Mouse (Mus musculus) gastrocnemius, adult 18-20 months (tissue): ENCODE data around the gene Lamc1. TPM values are rescaled to one million over a fixed set of nuclear protein-coding genes. Genes with fewer than 3 reads are reported as not detected.

Experiments used
- DNase-seq: peaks from one replicate; pipeline ENCODE4 v3.0.0; 2021; ENCODE audit warnings: low spot score
- total RNA-seq, 2 experiments: library from RNA; stranded (reverse); gene quantifications; 2 replicates each; pipeline ENCODE4 v1.2.3; 2021

Gene Lamc1
- total RNA-seq, 2 experiments from 2014 or later, result 44.8 to 52.1 TPM

DNA sequence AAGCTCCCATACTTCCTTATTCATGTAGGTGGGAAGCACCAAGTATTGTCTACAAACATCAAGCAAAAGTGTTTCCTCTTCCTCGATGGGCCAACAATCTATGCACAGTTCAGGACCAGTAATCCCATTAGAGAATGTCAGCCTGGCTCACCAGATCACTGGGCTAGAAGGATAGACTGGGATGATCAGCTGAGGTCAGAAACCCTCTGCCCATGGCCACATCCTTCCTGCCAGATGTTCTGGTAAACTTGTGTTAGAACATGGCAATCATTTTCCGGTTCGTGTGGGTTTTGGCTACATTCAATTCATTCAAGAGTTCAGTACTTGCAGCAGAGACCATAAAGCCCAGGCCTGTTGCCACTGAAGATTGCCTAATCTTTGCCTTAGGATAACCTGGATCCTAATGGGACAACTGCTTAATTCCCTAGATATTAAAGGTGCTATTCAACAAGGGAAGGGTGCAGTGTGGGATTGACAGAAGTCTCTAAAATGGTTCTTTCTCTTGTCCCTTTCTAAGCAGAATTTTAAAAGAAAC lies 135.2 kb downstream of the Lamc1 start:
- no peak for DNase-seq

DNA sequence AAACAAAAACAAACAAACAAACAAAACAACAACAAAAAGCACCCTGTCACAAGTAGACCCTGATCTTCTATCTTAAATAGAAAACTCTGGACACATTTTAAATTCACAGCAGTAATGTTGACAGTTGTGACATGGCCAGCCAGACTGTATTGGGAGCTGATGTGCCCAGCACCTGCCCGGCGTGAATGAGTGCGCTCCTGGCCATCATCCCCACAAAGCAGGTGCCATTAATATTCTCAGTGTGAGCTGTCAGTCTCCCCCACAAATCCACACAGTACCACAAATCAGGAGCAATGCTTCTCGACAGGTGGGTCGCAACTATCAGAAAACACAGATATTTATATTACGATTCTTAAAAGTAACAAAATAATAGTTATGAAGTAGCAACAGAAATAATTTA lies 139.6 kb downstream of the Lamc1 start:
- DNase-seq, result no peak

DNA sequence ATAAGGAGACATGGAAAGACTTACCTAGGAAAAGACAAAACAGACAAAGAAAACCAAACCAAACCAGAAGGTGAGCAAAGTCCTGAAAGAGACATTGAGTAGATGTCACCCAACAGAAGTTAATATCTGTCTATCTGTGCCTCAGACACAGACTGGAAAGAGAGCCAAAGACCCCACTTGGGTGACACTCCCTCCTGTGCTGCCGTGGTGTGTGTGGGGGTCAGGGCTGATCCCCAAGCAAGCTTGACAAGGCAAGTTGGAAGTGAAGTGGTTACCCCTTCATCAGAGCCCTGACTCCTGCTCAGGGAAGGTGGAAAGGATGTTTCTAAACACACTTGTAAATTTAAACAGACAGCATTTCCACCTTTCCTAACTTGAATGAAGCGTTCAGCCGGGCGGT lies 140.2 kb downstream of the Lamc1 start:
- no peak for DNase-seq

DNA sequence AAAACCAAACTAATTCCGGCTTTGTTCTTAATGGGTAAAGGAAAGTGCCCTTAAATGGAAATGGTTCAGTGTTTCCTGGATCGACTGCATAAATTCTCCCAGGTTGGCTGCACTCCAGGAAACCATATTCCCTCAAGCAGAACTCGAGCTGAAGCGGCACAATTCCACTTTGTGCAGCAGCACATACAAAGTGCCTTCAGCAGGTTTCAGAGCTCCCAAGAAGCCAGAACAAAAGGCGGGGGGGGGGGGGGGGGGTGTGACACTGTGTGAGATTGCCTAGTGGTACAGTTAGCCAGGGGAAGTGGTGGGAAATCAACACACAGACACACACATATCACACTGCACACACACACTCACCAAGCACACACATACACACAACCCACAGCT lies 140.7 kb downstream of the Lamc1 start:
- peak; percentile 52 for DNase-seq

DNA sequence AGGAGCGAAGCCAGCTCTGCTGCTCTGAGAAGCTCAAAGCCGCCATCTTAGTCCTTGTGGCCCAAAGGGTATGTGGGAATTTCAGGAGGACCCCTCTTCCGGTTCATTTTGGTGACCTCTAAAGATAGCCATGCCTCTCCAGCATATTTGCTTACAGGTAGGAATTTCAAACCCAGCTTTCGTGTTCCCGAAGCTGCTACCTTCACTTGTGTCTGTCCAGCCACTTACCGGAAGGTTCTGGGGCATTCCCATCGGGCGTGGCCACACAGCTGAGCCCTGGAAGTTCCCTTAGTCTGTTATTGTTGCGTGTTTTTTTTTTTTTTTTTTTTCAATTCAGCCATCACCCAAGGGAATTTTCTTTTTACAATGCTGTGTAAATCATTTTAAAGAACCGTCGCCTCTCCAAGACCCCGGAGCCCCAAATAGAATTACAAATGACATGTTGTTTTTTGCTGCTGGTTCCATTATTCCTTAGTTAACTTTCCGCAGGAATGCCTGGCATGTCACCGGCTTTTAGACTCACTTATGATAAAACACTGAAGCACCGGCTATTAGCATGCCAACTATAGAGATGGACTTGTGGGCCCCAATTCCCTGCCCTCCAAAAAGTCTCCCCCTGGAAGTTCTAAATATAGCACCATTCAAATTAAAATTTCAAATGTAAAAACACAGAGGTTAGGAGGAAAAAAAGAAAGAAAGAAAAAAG lies 141.2 kb downstream of the Lamc1 start:
- no peak for DNase-seq

DNA sequence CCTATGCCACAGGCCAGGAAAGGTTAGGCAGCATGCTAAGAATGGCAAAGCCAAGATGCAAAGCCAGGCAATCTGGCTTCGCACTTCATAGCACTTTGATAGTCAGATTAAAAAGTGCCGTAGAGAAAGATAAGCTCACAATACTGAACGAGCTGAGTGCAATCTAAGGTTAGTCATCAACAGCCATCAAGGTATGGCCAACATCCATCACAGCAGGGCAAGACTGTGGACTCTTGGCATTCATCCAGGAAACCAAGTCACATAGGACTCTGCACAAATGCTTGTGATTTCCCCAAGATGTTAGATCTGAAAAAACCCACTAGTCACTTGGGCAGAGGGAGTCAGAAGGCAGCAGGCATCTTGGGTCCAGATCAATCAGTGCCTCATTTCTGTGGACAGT lies 144.5 kb downstream of the Lamc1 start:
- DNase-seq, result no peak

DNA sequence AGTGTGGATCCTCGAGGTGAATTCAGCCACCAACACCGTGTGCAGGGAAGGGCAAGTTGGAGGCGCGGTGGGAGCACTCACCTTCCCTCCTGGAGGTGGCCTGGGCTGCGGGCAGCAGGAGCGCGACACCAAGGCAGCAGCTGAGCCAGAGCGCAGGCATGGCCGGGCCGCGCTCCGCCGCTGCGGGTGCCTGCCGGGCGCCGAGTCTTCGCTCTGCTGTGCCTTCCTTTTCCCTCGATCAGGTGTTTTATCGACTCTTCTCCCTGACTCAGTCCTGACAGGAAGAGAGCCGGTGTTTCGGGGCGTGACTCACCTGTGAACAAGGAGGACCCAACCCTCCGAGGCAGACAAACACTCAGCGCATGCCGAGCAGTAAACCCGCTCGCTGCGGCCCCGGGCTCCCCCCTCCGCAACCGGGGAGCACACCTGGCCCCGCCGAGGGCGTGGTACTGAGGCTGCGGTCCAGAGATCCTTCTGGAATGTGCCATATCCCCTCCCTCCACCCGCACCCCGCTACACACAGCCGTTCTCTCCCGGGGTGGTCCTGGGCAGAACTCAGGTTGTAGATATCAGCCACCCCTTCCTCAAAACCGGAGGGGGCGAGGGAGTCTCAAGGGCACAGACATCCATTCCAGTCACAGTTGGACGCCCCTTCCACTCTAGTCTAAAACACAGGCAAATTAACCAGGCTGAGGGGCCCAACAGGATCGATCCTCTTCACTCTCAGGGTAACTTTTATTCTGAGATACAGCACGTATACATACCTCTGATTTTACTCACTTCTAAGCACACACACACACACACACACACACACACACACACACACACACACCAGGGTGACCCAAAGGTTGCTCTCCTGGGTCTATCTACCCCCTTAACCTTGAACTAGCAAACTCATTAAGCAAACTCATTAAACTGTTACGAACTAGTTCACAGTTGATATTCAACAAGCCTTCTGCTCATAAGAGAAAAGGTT lies 146.5 kb downstream of the Lamc1 start, which contains the start of gene Lamc2:
Gene Lamc2, minus strand, starts transcription at position 620 of the 976 bp plus-strand sequence.
- DNase-seq, result no peak

DNA sequence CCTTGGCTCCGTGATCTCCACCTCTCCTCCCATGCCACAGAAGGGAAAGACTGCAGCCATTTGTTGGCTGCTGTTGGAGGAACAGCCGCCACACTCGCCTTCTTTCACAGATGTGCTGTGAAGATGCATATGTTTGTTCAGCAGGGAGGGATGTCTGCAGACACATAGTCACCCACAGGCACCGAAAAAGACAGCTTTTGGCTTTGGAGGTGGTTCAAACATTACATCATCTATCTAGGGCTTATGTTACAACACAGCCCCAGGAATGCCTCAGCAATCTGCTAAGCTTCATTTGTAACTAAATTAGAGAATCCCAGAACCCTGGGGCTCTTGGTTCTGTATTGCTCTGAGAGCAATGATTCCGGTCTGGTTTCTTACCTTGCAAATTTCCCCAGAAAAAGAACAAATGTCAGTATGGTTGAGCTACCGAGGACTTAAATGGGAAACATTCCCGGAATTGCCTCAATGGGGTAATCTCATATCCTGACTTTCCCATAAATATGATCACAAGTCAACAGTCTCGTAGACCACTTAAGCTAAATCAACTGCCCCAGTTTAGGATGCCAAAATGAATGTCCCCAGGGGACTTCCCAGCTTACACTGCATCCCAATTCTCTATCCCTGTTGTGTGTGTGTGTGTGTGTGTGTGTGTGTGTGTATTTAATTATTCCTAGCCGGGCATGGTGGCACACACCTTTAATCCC lies 151.8 kb downstream of the Lamc1 start:
- peak; percentile 48 for DNase-seq

DNA sequence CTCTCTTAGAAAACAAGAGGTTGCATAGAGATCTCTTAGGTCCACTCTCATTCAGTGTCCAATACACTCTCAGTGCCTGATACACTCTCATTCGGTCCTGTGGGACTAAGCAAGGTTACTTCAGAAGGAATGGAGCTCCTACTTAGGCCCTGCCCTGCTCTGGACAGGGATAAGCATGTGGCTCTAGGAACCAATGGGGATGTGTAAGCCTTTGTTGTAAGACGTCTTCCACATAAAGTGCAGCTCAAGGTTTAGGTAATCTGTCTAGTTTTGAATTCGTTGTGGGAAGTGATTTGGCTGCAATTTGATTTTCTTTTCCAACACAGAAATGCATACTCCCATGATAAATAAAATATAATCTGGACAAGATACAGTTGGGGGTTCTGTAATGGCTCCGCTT lies 152.4 kb downstream of the Lamc1 start:
- no peak for DNase-seq

DNA sequence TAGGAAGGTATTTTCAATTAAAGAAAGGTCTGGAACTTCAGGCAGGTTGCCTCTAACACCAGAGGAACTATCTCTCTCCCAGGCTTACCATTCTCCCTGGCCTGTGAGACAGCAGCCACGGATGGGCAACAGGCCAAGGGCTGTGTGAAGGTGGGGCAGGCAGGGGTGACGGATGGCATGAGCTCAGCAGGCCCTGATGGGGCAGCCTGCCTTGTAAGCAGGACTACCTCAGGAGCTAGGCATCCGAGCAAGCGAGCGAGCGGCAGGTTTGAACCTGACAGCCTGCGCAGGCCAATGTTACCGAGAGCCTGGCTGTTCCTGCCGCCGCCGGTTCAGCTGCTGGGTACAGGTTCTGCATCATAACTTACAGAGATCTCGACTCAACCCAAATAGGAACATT lies 157.8 kb downstream of the Lamc1 start:
- DNase-seq, result peak; percentile 67

DNA sequence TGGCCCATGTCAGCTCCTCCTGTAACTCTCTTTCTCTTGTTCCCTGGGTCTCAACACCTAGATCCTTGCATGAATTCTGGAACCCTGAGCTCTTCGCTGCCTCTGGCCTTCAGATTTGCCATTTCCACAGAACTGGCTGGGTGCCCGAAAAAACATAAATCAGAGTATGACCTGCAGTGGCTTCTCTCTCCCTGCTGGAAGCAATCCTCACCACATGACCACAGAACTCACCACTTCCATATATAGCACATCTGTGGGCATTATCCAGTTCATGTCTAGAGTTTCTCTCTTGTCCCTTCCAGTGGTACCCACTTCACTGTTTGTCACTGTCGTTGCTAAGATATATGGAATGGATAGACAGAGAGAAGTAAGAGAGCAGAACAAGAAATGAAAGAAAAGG lies 159.3 kb downstream of the Lamc1 start:
- DNase-seq, result peak; percentile 58

DNA sequence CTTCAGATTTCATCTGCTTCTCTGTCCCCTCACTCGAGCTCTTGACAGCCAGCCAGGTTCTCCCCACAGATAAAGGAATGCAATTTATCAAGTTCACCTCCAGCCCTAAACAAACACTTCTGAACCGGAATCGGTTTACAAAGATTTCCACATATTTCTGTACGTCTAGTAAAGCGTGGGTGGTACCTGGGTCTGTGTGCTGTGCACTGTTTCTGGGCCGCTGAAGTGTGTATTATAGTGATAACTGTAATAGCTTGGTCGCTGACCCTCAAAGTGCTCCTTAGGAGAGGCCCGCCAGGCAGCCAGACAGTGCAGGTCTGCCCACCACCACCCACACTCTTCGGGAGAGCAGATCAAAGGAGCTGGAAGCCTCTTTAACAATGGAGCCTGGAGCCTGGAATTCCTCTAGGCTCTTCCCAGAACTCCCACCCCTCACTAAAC lies 160.3 kb downstream of the Lamc1 start:
- no peak for DNase-seq

DNA sequence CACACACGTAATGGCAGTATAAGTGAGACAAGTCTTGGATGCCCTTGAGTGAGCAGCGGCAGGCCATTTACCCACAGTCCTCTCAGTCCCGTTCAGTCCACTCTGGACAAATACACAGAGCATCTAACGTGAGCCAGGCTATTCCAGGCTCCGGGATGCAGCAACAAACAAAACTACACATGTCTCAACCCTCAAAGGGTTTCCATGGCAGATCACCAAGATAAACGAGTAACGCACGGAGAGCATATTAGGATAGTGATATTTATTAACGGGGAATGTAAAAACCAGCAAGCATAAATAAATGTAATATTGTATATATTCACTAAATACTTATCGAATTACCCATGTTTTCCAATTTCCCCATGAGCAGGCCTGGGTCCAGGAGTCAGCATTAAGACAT lies 161.6 kb downstream of the Lamc1 start:
- peak; percentile 45 for DNase-seq

Other genes with a start within 250 kb of the Lamc1 start
- gene Lamc2, start 146.3 kb downstream of the Lamc1 start, total RNA-seq, result 1 to 10 TPM; 3.3 to 9.7 TPM
- gene Shcbp1l, start 92.4 kb upstream of the Lamc1 start, total RNA-seq, result not detected
- gene Dhx9, start 154.9 kb upstream of the Lamc1 start, total RNA-seq, result 10 to 100 TPM; 21.4 to 24.4 TPM
- 1 to 10 TPM; 2.2 to 2.4 TPM for gene Npl, start 217.3 kb upstream of the Lamc1 start, total RNA-seq